Mouse (Mus musculus) erythroblast, embryonic 14.5 days (primary cell): ENCODE results near the gene Gm37240.

Source experiments
- GATA1 ChIP-seq: IDR thresholded peaks from 2 replicates; pipeline ENCODE4 v1.6.1; 2012; ENCODE audit warnings: low read length, inconsistent platforms, mixed read lengths
- TAL1 ChIP-seq: IDR thresholded peaks from 3 replicates; pipeline ENCODE4 v1.6.1; 2012; ENCODE audit warnings: low read length, inconsistent platforms, mixed read lengths

DNA sequence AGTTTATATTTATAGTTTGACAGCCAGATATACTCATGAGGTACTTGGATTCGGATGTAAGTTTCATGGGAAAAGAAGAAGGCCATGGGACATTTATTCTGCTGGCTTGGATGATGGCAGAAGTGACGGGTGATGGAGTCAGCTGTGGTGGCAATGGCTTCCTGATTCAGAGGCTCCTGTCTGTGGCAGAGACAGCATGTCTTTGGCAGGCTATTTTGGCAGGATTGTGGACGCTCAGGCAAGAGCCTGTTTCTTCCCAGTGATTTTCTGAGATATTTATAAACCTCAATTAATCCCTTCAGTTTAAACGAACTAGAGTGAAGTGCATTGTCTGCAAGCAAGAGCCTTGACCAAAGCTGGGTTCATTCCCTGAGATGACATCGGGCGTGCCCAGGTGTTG is 874.4 kb downstream of the Gm37240 start:
- TF ChIP-seq TAL1 = no peak
- no peak for TF ChIP-seq GATA1
